Mouse (Mus musculus) cerebellum, adult 9-10 months (tissue): ENCODE data around the gene Klf13.

Experiments used
- DNase-seq: peaks from one replicate; pipeline ENCODE4 v3.0.0; 2022

Gene Klf13

DNA sequence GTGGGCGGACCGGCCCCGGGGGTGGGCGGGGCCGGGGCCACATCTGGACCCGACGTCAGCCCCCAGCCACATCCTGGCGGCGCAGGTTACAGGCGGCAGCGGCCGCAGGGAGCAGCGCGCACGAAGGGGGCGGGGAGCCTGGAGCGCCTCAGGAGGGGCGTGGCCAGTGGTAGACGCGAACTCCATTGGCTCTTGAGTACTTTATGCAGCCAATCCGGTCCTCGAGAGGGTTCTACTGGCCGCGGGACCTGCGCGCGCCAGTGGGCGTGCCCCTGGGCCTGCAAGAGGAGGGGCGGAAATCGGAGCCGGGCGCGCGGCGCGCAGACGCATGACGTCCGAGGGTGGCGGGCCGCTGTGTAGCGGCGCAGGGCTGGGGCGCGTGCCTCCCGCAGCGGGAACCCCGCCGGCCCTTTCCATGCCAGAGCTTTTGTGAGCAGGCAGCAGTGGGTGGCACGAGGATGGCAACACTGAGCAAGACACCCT, at the start of gene Klf13:
Gene Klf13, minus strand, starts transcription at position 2 of the 483 bp plus-strand sequence.
- peak; percentile 98 for DNase-seq

DNA sequence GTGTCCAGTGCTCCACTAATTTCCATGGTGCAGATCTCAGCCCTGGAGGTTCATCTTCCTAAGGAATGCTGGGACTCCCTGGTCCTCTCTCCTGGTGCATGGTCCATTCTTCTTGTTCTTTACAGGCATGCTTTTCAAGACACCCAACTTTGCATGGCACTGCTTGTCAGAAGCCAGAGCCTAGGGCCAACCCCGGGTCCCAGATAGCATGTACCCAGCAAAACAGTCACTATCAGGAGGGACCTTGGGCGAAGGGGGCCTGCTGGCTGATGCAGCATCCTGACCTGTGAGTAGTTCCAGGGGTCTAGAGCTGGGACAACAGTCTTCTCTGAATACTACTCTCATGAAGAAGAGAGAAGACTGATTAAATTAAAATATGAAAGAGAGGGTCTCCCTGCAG, 49.7 kb upstream of the Klf13 start:
- no peak for DNase-seq

DNA sequence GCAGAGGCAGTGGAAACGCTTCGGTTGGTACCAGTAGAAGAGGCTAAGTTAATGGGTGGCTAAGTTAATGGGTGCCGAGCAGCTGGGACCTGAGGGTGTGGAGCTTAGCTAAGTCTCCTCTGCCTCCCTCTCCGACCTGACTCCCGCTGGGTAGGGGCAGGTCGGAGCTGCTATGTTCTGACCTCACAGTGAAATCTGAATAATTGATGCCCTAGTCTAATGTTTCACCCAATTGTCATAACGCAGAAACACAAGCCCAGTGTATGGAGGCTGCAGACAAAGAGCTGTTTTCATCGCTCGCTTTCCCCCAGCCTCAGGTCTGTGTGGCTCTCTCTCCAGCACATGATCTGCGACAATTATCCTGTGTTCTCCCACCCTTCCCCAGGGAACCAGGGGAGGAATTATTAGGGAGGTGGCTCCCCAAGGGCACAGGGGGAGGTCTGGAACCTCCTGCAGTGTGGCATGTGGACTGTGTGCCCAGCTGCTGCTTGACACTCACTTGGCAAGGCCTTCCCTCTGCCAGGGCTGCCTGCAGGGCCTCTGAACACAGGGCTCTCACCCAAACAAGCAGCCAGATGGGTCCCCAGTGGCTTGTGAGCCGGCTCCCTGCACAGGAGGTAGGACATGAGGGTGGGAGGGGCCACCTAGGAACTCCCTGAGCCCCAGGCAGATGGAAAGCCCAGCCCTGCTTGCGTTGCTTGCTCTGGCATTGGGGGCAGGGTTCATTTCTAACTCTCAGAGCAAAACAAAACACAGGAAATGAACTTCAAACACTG, 47.9 kb upstream of the Klf13 start:
- DNase-seq: peak; percentile 65

DNA sequence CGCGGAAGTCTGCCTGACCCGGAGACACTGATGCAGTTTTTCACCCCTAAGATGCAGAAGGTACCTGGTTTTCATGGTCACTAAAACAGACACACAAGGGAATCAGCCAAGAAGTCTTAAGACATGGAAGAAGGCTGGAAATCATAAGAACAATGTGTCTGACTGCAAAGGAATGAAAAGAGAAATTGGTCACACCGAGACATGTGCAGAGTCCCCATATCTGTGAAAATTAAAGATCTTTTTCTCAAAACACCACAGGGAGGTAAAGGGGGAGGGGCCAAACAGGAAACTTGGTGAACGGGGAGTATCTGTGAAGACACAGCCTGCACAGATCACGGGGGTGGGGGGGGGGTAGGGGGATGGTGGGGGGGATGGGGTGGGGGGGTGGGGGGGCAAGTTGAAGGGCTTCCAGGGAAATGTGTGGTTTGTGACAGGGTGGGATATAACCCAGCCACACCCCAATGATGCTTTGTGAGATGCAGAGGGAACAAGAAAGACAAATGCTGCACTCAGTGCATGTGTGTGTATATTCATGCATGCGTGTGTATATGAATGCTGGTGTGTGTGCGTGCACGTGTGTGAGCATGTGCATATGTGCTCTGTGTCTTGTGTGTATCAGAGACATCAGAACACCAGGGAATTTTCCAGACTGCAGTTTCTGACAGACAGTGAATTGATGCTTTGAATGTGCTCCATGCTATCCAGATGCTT, 47.1 kb upstream of the Klf13 start:
- no peak for DNase-seq

DNA sequence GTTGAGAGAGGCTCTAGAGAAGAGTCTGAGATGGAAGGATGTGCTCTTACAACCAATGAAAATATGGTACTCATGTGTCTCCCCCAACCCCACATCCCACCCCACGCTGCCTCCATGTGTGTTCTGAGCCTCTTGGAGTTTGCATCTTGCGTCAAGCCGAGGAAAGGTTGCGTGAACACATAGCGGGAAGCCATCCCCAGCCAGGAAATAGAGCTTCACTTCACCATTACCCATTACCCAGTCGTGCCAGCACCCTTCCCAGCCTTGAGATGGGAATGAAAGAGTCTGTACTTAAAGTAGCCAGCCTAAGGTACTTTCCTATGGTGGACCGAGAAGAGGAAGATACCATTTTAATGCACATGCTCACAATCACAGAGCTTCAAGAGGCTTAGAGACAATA, 46.6 kb upstream of the Klf13 start:
- no peak for DNase-seq

DNA sequence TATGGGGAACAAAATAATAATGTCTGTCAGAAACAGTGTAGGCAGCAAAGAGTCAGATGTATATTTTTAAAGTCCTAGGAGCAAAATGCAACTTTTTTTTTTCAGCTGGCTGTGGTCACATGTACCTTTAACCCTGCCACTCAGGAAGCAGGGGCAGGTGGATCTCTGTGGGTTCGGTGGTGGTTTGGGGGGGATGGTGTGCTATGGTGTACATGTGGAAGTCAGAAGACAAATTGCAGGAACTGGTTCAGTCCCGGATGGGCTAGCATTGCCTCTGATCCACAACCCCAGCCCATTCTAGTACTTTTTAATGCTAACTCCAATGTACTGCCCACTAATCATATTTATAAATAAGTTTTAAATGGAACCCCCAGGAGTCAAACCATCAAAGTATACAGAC, 45.6 kb upstream of the Klf13 start:
- no peak for DNase-seq

DNA sequence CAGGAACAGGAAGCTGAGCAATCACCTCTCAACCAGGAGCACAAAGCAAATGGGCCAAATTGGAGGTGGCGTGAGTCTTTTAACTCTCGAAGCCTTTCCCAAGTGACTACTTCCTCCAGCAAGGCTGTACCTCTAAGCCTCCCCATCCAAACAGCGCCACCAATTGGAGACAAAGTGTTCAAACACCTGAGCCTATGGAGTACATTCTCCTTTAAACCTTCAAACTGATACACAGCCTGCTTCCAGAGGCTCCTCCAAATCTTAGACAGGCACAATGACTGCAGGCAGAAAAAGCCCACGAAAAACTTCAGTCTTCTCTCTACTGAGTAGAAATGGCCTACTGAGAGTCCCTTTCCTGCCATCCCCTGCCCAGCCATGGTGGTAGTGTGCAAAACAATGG, 38.9 kb upstream of the Klf13 start:
- DNase-seq: no peak

DNA sequence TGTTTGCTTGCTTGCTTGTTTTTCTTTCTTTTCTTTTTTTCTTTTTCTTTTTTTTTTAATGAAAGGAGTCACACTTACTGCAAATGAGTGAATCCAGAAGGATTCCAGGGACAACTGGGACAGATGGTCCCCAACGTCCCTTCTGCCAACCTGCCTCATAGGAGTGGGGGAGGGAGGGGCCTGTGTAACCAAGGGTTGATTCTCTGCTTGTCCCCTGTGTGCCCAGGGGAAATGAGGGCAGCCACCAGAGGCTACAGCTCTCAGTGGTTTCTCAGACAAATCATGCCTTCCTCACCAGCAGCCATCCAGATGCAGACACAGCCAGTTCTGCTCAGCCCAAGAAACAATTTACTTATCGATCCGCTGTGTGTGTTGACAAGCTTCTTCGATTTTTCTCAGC, 32.3 kb upstream of the Klf13 start:
- peak; percentile 88 for DNase-seq

DNA sequence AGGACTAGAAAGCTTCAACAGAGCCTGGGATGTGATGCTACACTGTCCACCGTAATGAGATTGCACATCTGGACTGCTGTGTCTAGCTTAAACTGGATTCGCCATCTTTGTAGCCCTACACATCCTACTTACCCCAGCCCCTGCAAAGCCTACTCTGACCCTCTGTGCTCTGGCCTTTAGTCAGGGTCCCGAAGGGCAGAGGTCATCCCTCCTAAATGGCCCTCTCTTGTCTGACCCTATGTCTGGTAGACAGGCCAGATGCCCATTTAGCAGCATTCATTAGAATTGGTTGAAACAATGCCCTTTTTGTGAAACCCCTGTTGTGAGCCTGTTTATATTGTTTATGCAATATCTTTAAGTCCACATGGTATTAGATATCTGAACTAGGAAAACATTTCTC, 31.2 kb upstream of the Klf13 start:
- DNase-seq: no peak

DNA sequence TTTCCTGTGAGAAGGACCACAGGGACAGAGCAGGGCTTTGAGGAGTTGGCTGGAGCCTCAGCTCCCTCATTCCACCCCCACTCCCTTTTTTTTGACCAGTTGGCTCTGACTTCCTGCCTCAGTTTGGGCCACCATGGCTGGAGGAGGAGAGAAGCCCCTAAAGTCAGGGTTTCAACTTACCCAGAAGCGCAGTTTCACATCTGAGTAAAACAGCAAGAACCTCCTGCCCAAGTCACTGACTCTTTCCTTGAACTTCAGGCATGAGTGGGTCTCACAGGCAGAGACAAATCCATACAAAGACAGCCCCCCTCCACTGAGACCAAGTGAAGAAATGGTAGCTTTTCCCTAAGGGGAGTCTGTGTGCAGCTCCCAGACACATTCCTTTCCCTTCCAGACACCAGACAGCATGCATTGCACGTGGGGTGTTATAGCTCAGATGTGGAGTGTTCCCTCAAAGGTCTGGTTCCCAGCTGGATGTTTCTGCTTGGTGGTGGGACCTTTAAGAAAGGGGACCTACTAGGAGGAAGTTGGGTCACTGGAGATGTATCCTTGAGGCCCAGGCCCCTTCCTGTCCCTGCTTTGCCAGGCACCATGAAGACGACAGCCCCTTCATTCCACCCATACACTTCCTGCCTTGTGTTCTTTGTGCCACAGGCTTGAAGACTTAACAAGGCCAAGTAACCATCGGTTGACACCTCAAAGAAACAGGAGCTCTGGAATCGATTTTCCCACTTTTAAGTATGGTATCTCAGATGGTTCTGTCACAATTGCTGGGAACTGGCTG, 27.1 kb upstream of the Klf13 start:
- DNase-seq: no peak

DNA sequence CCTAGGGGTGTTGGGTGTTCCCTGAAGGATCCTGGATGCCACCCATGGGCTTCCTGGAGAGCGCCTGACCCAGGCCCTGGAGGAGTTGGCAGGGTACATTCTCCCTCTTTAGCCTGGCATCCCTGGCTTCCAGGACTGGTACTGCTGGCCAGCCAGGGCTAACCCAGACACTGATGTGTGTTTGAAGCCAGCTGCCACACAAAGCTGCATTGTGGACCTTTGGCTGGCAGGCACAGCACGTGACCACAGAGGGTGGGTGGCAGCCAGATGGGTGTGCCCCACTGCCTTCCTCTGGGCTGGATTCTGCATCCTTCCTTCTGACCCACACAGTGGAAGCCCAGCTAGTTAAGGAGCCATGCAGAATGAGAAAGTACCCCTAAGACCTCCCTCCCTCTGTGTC, 26.4 kb upstream of the Klf13 start:
- no peak for DNase-seq

DNA sequence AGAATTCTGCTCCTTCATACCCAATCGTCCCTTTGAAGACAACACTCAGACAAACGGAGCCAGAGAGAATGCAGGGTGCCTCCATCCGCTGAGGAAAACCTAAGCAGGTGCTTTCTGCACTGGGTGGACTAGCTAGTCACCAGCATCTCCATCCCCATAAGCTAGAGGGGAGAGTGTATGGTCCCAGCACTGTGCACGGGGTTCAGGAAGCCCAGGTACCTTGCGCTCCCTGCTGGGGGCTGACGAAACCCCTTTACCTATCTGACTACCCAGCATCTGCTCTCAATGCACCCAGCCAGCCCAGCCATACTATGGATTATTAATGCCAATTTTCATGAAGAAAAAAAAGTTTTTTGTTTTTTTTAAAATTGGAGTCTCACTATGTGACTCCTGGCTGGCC, 25.4 kb upstream of the Klf13 start:
- DNase-seq: no peak

DNA sequence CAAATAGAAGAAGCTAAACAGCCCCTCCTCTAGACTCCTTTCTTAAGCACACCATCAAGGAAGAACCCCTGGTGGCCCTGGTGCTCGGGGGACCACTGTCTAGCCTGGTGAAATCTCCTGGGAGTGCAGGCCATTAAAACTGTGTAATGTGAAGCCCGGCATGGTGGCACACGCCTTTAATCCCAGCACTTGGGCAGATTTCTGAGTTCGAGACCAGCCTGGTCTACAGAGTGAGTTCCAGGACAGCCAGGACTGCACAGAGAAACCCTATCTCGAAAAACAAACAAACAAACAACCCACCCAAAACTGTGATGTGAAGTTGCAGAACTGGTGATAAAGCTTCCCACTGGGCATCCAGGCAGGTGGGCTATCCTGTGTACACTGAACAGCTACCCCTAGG, 24.9 kb upstream of the Klf13 start:
- DNase-seq: no peak

DNA sequence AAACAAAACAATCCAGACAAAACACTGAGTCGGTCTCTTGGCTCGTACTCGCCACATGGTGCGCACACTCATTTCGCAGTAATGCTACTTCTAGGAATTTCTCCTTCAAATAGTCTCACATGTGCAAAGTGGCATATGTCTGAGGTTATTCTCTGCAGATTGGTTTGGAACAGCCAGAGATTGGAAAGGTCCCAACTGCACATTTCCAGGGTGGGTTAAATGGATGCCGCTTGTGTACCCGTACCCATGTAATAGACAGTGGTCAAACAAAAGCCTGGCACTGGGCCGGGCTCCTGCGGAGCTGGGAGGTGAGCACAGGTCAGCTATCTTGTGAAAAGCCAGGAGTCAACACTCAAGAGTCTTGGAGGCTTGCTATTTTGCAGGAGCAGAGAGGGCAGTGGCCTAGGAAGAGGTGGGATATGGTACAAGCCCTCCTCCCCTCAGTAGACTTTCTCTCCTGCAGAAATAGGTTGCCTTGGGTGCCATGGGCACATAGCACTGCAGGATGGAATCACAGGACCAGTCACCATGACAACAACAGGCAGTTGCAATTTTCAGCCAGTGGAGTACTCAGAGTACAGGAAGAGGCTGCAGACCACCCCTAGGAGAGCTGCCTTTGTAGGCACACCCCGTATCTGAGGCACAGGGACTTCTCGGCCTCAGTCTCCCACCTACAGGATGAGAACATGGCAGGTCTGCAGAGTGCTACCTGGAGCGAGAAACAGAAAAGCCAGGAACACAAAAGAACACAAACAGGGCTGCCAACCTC, 19.3 kb upstream of the Klf13 start:
- no peak for DNase-seq

DNA sequence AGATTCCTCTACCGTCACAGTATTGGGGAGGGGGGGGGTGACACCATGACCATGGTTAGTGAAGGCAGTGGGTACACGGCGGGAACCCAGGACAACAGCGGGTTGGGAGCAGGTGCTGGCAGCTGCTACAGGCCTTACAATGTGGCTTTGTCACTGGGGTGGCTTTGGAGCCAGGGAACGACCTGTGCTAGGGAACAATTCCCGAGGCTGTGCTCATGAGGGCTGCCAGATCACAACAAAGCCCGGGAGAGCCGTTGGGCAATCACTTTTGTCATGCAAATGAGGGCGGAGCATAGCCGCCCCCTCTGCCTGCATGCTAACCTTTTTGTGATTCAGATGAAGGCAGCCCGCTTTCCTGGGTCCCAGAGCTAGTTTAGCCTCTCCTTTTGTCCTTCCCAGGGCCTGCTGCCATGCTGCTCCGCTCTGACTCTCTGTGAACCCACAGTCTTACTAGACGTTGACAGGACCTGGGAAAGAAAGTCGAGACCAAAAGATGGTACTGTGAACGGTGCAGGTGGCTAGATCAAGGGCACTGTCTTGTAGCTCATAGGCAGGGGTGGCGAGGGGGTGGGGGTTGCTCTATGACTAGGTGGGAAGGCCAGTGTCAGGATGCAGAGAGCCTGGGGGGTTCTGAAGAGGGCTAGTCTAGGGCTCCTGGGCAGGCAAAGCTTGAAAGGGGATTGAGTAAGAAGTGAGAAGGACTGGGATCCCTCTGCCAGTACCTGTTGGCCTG, 18.4 kb upstream of the Klf13 start:
- no peak for DNase-seq

DNA sequence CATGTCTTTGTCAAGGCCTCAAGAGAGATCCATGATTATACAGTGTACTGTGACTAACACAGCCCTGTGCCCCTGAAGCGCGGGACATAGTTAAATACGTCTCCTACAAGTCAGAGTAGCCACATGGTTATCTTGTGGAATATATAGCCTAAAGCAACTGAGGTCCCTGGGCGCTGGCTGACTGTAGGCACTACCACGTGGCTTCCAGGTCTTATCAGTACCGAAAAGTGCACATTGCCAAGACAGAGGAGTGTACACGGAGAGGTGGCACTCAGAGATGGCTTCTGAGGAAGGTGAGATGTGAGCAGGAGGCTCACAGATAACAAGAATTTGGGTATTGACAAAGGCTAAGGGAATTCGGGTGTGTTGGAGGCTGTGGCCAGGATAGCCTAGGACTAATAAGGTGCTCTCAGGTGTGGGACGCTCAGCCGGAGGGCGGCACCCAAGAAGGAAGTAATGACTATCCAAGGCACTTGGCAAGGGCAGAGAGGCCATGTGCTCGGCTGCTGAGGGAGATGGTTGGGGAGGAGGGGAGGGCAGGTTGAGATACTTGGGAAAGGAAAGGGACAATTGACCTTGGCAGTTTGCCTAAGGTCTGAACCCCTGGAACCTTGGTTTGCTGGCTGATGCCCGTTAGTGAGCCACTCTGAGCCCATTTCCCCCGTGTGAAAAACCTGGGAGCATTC, 17.6 kb upstream of the Klf13 start:
- DNase-seq: no peak

DNA sequence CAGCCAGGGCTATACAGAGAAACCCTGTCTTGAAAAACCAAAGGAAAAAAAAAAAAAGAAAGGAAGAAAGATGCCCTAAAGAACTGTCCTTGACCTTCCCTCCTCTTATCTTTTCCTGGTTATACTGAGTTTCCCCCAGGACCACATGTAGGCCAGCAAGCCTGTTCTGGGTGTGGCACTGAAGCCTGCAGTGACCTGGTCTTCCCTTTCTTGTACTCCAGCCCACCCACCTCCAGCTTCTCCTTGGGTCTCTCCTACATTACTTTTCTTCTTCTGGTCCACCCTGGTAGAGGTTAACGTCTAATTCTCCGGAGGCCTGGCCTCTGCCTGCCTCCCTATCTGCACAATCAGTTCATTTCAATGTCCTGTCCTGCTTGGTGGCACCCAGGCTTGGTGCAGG, 16.7 kb upstream of the Klf13 start:
- DNase-seq: no peak

DNA sequence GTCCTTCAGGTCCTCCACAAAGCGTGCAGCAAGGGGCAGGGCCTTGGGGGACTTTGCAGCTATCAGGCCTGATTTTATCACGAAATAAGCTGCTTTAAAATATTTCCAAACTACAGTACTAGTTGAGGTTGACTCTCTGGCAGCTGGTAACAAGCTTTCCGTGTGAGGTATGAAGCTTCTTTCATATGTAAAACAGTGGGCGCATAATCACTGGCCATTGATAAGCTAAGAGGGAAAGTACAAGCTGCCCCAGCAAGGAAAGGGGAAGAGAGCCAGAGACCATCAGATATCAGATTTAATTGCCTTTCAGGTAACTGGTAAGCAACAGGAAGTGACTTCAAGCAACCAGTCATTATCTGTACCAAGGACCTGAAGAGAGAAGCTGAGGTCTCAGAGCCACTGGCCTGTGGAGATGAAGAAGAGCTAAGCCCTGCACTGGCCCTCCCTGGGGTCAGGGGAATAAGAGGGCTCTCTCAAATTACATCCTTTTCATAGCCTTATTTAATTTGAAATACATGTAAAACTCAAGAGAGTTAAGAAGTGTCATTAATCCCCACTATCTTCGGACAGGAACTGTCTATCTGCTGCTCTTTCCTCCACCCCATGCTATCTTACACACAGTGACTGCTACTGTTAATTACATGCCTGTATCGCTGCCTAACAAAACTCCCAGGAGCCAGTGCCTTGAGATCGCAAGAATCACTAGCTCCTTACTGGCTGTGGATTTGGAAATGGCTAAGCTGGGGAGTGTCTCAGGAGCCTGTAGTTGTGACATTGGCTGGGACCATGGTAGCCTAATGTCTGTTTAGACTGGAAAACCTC, 13.6 kb upstream of the Klf13 start:
- no peak for DNase-seq

DNA sequence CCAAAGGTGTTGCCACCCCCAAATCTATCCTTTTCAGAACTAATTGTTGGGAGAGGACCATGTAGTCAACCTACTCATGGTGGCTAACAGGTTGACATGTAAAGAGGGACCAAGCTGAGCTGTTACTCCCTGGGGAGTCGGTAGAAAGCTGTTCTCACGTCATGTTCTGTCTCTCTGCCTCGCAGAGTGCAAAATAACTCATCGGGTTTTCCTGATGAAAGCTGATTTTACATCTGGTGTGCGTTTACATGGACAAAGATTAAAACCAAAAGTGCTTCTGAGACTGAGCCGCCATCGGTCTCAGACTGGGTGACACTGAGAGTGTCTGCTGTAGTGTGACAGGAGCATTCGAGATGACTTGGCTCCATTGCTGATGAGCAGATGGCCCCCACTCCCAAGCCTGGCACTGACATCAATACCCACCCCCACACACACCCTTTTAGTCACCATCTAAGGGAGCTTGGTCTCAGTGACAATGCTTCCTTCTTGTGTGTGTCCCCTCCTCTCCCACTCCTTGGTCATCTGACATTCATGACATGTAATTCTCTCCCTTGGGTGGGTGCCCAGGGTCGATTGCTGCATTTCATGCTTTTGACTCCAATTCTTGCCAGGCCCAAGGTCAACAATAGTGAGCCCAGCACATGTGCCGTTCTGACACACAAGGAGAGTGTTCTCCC, 12.4 kb upstream of the Klf13 start:
- peak; percentile 70 for DNase-seq

DNA sequence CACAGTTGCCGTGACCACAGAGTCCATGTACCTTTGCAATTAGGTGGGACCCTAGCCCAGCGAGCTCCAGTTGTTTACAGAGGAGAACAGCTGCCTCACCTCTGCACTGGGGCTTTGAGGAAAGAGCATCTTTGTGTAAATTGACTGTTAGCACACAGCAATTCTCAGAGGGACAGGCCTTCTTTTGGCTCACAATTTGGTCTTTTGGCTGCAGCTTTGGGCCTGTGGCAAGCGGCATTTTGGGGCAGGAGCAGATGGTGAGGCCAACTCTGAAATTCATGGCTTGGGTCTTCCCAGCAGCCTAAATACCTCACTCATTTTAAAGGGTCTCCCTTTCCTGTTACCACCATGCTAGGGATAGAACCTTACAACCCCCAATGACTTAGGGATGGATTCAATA, 10.5 kb upstream of the Klf13 start:
- DNase-seq: no peak
